Mouse (Mus musculus): Measurements from ENCODE around the gene Ffar1. TPM values are rescaled to one million over a fixed set of nuclear protein-coding genes. Genes with fewer than 3 reads are reported as not detected.

Ffar1 gene
- total and polyA plus RNA-seq, 3 experiments = 0.11 TPM; not detected in 2

DNA sequence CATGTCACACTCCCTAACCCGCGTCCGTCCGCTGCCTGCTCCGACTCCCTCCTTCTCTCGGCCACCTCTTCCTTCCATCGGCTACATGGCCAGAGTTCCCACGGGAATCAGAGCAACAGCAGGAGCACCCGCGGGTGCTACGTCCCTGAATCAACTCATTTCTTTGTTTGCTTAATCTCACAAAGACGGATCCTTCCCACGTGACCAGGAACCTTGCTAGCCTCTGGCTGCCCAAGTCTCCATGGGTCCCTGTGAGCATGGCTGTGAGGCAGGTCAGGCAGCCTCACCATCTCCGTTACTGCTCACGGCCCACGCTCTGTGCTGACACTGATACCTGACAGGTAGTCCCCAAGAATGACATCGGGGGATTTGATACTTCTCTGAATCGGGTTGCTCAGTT is 37.7 kb downstream of the Ffar1 start, which contains the start of gene Ffar2:
TSS of gene Ffar2 (minus strand) at position 101 of the 400 bp plus-strand sequence.
- no peak within 1 kb of the TSS for H3K4me3 ChIP-seq (ENCODE audit: low read depth, low read length)
- TF ChIP-seq GATA2 (IDR thresholded peaks at IDR 0.05; ENCODE audit: borderline replicate concordance, low read depth, low read length) (no peak), POLR2AphosphoS5 (IDR thresholded peaks at IDR 0.05; ENCODE audit: insufficient replicate concordance, low read depth, low read length) (no peak), GATA1 (IDR thresholded peaks at IDR 0.05; ENCODE audit: borderline replicate concordance, low read length) (no peak), TAL1 (conservative IDR thresholded peaks at IDR 0.05; ENCODE audit: low read depth, low read length) (no peak), CTCF (IDR thresholded peaks at IDR 0.05; ENCODE audit: low read depth, low read length) (no peak)
- ATAC-seq (ENCODE audit: extremely low read depth, insufficient number of reproducible peaks, low FRiP score, poor library complexity, severe bottlenecking) = no peak
- H3K9me3 ChIP-seq (replicated peaks) = no peaks in the 10 kb centered on the region
- H3K36me3 ChIP-seq (replicated peaks) = no peaks in the 10 kb centered on the region
- no peaks in the 10 kb centered on the region for H3K4me1 ChIP-seq (ENCODE audit: insufficient read depth, low read depth, low read length)
- no peak for DNase-seq (ENCODE audit: low spot score)
- peaks cover 17% of the 10 kb centered on the region; the same call in 1 of the 2 replicates for H3K27me3 ChIP-seq (ENCODE audit: insufficient read depth, low read length)

DNA sequence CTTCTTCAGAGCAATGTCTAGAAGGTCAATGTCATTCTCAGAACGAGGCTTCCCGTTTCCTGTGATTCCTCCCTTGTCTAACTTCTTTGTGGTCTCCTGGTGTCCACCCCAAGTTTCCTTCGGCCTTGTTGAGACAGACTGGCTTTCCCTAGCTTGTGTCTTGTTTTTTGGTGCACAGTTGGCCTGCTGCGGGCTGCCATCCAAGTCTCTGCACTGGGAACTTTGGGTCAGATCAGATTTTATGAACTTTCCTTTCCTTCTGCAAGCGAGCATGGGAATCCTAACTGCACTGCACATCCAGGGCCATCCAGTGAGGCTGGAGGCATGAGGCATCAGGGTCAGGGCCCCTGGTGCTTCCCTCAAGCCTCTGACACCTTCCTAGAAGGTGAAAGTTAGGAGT is 39.8 kb downstream of the Ffar1 start:
- no peak for DNase-seq (ENCODE audit: low spot score)
- H3K4me3 ChIP-seq (ENCODE audit: low read depth, low read length) = no peak overlapping the region
- no peaks in the 10 kb centered on the region for H3K9me3 ChIP-seq (replicated peaks)
- TF ChIP-seq TAL1 (conservative IDR thresholded peaks at IDR 0.05; ENCODE audit: low read depth, low read length) (no peak), GATA1 (IDR thresholded peaks at IDR 0.05; ENCODE audit: borderline replicate concordance, low read length) (no peak), POLR2AphosphoS5 (IDR thresholded peaks at IDR 0.05; ENCODE audit: insufficient replicate concordance, low read depth, low read length) (no peak), GATA2 (IDR thresholded peaks at IDR 0.05; ENCODE audit: borderline replicate concordance, low read depth, low read length) (no peak), CTCF (IDR thresholded peaks at IDR 0.05; ENCODE audit: low read depth, low read length) (no peak)
- ATAC-seq (ENCODE audit: extremely low read depth, insufficient number of reproducible peaks, low FRiP score, poor library complexity, severe bottlenecking) = no peak
- no peaks in the 10 kb centered on the region for H3K4me1 ChIP-seq (ENCODE audit: insufficient read depth, low read depth, low read length)
- no peaks in the 10 kb centered on the region for H3K36me3 ChIP-seq (replicated peaks)
- H3K27me3 ChIP-seq (ENCODE audit: insufficient read depth, low read length) = peaks cover 17% of the 10 kb centered on the region; the same call in 1 of the 2 replicates

DNA sequence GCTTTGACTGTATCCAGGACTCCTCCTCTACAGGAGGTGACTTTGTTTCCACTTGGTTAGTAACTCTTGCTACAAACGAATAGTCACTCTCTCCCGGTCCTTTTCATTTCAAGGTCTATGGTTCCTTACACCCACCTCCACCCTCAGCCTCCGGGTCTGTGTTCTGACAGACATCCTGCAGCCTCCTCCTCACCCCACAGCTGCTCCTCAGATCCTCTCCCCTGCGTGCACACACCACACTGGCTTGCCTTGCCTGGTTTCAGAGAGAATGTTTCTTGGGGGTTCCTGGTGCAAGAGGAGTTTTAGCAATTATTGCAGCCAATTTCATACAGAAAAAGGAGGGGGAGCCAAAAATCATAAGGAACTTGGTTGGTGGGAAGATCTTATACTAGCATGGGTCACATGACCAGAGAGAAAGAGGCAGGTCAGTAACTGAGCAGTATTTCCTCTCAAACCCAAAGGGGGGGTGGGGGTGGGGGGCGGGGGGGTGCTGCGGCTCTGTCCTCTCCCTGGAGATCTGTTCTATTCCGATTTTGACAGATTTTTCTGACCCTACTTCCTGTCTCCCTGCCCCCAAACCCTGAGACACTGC is 40.4 kb downstream of the Ffar1 start:
- DNase-seq (ENCODE audit: low spot score) (no peak), ATAC-seq (ENCODE audit: extremely low read depth, insufficient number of reproducible peaks, low FRiP score, poor library complexity, severe bottlenecking) (no peak)
- Histone ChIP-seq H3K27me3 (ENCODE audit: insufficient read depth, low read length) (peaks cover 17% of the 10 kb centered on the region; the same call in 1 of the 2 replicates), H3K4me1 (ENCODE audit: insufficient read depth, low read depth, low read length) (no peaks in the 10 kb centered on the region), H3K9me3 (replicated peaks) (no peaks in the 10 kb centered on the region), H3K4me3 (ENCODE audit: low read depth, low read length) (no peak overlapping the region), H3K36me3 (replicated peaks) (no peaks in the 10 kb centered on the region)
- TF ChIP-seq GATA1 (IDR thresholded peaks at IDR 0.05; ENCODE audit: borderline replicate concordance, low read length) (no peak), TAL1 (conservative IDR thresholded peaks at IDR 0.05; ENCODE audit: low read depth, low read length) (no peak), POLR2AphosphoS5 (IDR thresholded peaks at IDR 0.05; ENCODE audit: insufficient replicate concordance, low read depth, low read length) (no peak), CTCF (IDR thresholded peaks at IDR 0.05; ENCODE audit: low read depth, low read length) (no peak), GATA2 (IDR thresholded peaks at IDR 0.05; ENCODE audit: borderline replicate concordance, low read depth, low read length) (no peak)

DNA sequence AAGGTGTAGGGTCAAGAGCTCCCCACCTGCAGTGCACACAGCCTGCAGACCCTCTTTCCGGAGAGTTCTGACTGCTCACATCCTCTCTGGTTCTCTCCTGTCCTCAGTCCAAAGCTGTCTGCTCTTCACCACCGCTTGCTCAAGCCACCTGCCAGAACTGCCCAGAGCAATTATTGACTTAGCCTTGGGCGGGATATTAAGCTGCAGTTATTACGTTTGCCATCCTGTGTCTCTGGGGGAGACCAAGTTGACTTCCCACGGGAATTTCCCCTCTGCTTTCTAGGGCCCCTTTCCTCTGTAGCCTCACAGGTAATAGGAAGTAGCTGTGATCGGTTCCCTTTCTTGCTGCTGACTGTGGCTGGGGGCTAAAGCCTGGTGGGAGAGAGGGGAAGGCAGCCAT is 41.2 kb downstream of the Ffar1 start:
- no peak for TF ChIP-seq GATA1 (IDR thresholded peaks at IDR 0.05; ENCODE audit: borderline replicate concordance, low read length)
- no peak for TF ChIP-seq POLR2AphosphoS5 (IDR thresholded peaks at IDR 0.05; ENCODE audit: insufficient replicate concordance, low read depth, low read length)
- TF ChIP-seq TAL1 (conservative IDR thresholded peaks at IDR 0.05; ENCODE audit: low read depth, low read length) = no peak
- TF ChIP-seq CTCF (IDR thresholded peaks at IDR 0.05; ENCODE audit: low read depth, low read length) = no peak
- no peak for TF ChIP-seq GATA2 (IDR thresholded peaks at IDR 0.05; ENCODE audit: borderline replicate concordance, low read depth, low read length)
- Histone ChIP-seq H3K4me1 (ENCODE audit: insufficient read depth, low read depth, low read length) (no peaks in the 10 kb centered on the region), H3K36me3 (replicated peaks) (no peaks in the 10 kb centered on the region), H3K4me3 (ENCODE audit: low read depth, low read length) (no peak overlapping the region), H3K27me3 (ENCODE audit: insufficient read depth, low read length) (peaks cover 17% of the 10 kb centered on the region; the same call in 1 of the 2 replicates), H3K9me3 (replicated peaks) (no peaks in the 10 kb centered on the region)
- ATAC-seq (ENCODE audit: extremely low read depth, insufficient number of reproducible peaks, low FRiP score, poor library complexity, severe bottlenecking) (no peak), DNase-seq (ENCODE audit: low spot score) (no peak)

DNA sequence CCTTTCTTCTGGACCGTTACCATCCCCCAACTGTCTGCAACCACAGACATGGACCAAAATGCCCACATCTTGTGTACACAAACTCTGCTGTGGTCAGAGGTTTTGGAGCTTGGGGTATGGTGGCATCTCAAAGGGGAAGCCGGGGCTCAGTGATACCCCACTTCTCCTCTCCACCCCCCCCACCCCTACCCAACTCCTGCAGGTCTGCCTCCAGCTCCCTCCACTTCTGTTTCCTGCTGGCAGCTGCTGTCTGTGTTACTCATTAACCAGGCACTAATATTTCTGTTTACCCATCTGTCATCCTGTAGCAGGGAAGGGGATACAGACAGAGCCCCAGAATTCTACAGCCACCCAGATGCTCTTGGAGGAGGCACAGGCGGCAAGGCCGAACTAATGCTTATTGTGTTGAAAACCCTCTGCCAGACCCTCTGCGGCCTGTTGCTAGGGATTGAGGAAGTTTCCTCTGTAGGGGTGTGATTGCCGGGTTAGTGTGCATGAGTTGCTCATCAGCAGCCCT is 49.0 kb downstream of the Ffar1 start:
- H3K4me3 ChIP-seq (ENCODE audit: low read depth, low read length) = no peak overlapping the region
- H3K9me3 ChIP-seq (replicated peaks) = no peaks in the 10 kb centered on the region
- H3K4me1 ChIP-seq (ENCODE audit: insufficient read depth, low read depth, low read length) = no peaks in the 10 kb centered on the region
- ATAC-seq (ENCODE audit: extremely low read depth, insufficient number of reproducible peaks, low FRiP score, poor library complexity, severe bottlenecking) (peak; percentile 8; the same call in 1 of the 2 replicates), DNase-seq (ENCODE audit: low spot score) (peak; percentile 11)
- H3K27me3 ChIP-seq (ENCODE audit: insufficient read depth, low read length) = 0 out of 2 replicates have a peak, but pooled peaks cover 6% of the 10 kb centered on the region
- TF ChIP-seq TAL1 (conservative IDR thresholded peaks at IDR 0.05; ENCODE audit: low read depth, low read length) (no peak), GATA1 (IDR thresholded peaks at IDR 0.05; ENCODE audit: borderline replicate concordance, low read length) (no peak), POLR2AphosphoS5 (IDR thresholded peaks at IDR 0.05; ENCODE audit: insufficient replicate concordance, low read depth, low read length) (no peak), GATA2 (IDR thresholded peaks at IDR 0.05; ENCODE audit: borderline replicate concordance, low read depth, low read length) (no peak), CTCF (IDR thresholded peaks at IDR 0.05; ENCODE audit: low read depth, low read length) (no peak)
- H3K36me3 ChIP-seq (replicated peaks) = no peaks in the 10 kb centered on the region

DNA sequence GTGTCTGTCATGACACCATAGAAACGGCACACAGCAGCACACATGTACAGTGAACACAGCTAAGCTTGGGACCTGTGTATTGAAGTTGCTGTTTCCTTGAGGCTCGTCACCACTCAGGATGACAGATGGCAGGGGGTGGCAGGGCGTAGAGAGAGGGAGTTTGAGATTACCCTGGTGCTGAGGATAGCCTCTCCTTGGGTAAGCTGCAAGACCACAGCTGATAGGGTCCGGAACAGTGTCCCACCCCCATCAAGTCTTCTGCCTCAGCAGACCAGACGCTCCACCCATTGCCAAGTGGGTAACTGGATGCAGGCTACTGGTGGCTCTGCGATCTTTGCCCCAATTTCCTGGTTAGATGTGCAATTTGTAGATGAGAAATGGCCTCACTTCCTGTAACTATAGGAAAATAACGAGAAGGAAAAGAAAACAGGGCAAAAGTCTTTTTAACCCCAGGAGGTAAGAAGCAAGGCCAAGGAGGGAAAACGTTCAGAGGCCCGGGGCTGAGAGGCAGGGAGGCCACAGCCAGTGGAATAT is 49.5 kb downstream of the Ffar1 start:
- no peak for ATAC-seq (ENCODE audit: extremely low read depth, insufficient number of reproducible peaks, low FRiP score, poor library complexity, severe bottlenecking)

More for the DNA sequence above, 49.5 kb downstream of the Ffar1 start:
- no peaks in the 10 kb centered on the region for H3K4me1 ChIP-seq (ENCODE audit: insufficient read depth, low read depth, low read length)
- H3K27me3 ChIP-seq (ENCODE audit: insufficient read depth, low read length) = 0 out of 2 replicates have a peak, but pooled peaks cover 6% of the 10 kb centered on the region
- TF ChIP-seq POLR2AphosphoS5 (IDR thresholded peaks at IDR 0.05; ENCODE audit: insufficient replicate concordance, low read depth, low read length) (no peak), CTCF (IDR thresholded peaks at IDR 0.05; ENCODE audit: low read depth, low read length) (no peak), GATA1 (IDR thresholded peaks at IDR 0.05; ENCODE audit: borderline replicate concordance, low read length) (no peak), GATA2 (IDR thresholded peaks at IDR 0.05; ENCODE audit: borderline replicate concordance, low read depth, low read length) (no peak), TAL1 (conservative IDR thresholded peaks at IDR 0.05; ENCODE audit: low read depth, low read length) (no peak)
- no peak for DNase-seq (ENCODE audit: low spot score)
- H3K4me3 ChIP-seq (ENCODE audit: low read depth, low read length) = no peak overlapping the region
- no peaks in the 10 kb centered on the region for H3K9me3 ChIP-seq (replicated peaks)
- no peaks in the 10 kb centered on the region for H3K36me3 ChIP-seq (replicated peaks)

All from G1E (cell line).